Mouse (Mus musculus): Measurements from ENCODE around the gene Gga3. TPM values are rescaled to one million over a fixed set of nuclear protein-coding genes. Genes with fewer than 3 reads are reported as not detected.

Gene Gga3
- polyA plus RNA-seq, 1 experiment from 2014 or later, result 14.9 TPM

DNA sequence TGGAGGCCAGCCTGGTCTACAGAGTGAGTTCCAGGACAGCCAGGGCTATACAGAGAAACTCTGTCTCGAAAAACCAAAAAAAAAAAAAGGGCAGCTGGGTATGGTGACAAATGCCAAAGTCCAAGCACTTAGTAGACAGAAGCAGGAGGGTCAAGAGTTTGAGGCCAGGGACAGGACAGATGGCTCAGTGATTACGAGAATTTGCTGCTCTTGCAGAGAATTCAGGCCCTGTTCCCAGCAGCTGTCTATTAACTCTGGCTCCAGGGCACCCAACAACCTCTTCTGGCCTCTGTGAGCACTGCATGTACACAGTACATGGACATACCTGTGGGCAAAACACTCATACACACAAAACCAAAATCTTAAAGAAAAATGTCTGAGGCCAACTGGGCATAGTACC is 14.2 kb upstream of the Gga3 start:
- no peaks in the 10 kb centered on the region for H3K9me3 ChIP-seq
- peaks cover 80% of the 10 kb centered on the region for H3K36me3 ChIP-seq
- no peak overlapping the region for H3K4me3 ChIP-seq
- ATAC-seq (ENCODE audit: extremely low read depth, insufficient number of reproducible peaks, low FRiP score, low TSS enrichment), result no peak
- no peak overlapping the region for H3K4me2 ChIP-seq
- no peak overlapping the region for H3K27ac ChIP-seq (replicated peaks)
- no peak overlapping the region for H3K9ac ChIP-seq
- WGBS, result 81% methylated on average over 2 of the region's 2 CpGs
- H3K27me3 ChIP-seq (replicated peaks), result no peaks in the 10 kb centered on the region
- H3K4me1 ChIP-seq, result peaks cover 35% of the 10 kb centered on the region

GRCm38 (mm10) chr11:115616893-115617292 is 13.0 kb upstream of the Gga3 start:
- peaks cover 69% of the 10 kb centered on the region for H3K36me3 ChIP-seq
- WGBS, result 70% methylated on average over 6 of the region's 6 CpGs

GRCm38 (mm10) chr11:115616371-115616770 is 12.5 kb upstream of the Gga3 start:
- no peaks in the 10 kb centered on the region for H3K9me3 ChIP-seq
- H3K4me1 ChIP-seq, result peaks cover 44% of the 10 kb centered on the region
- peaks cover 65% of the 10 kb centered on the region for H3K36me3 ChIP-seq
- H3K9ac ChIP-seq, result no peak overlapping the region
- ATAC-seq (ENCODE audit: extremely low read depth, insufficient number of reproducible peaks, low FRiP score, low TSS enrichment), result no peak
- no peak overlapping the region for H3K27ac ChIP-seq (replicated peaks)
- WGBS, result 84% methylated on average over 7 of the region's 7 CpGs
- no peak overlapping the region for H3K4me3 ChIP-seq
- H3K27me3 ChIP-seq (replicated peaks), result no peaks in the 10 kb centered on the region
- no peak overlapping the region for H3K4me2 ChIP-seq

More at GRCm38 (mm10) chr11:115616893-115617292, 13.0 kb upstream of the Gga3 start:
- no peak overlapping the region for H3K4me3 ChIP-seq
- ATAC-seq (ENCODE audit: extremely low read depth, insufficient number of reproducible peaks, low FRiP score, low TSS enrichment), result no peak
- no peaks in the 10 kb centered on the region for H3K9me3 ChIP-seq
- H3K27ac ChIP-seq (replicated peaks), result peak overlapping the region; percentile 9; the same call in 1 of the 2 replicates
- H3K4me2 ChIP-seq, result no peak overlapping the region
- no peaks in the 10 kb centered on the region for H3K27me3 ChIP-seq (replicated peaks)
- peak overlapping the region; percentile 59 for H3K9ac ChIP-seq
- peaks cover 39% of the 10 kb centered on the region for H3K4me1 ChIP-seq

- H3K9ac ChIP-seq, result peak overlapping the region; percentile 62
- H3K4me3 ChIP-seq, result no peak overlapping the region
- 91% methylated on average over 6 of the region's 6 CpGs for WGBS
- H3K4me1 ChIP-seq, result peaks cover 47% of the 10 kb centered on the region
- H3K27ac ChIP-seq (replicated peaks), result peak overlapping the region; percentile 64; the same call in 1 of the 2 replicates
- no peak overlapping the region for H3K4me2 ChIP-seq
- no peaks in the 10 kb centered on the region for H3K27me3 ChIP-seq (replicated peaks)
- no peak for ATAC-seq (ENCODE audit: extremely low read depth, insufficient number of reproducible peaks, low FRiP score, low TSS enrichment)
- H3K9me3 ChIP-seq, result no peaks in the 10 kb centered on the region
- H3K36me3 ChIP-seq, result peaks cover 60% of the 10 kb centered on the region
These were observed 12.0 kb upstream of the Gga3 start for GRCm38 (mm10) chr11:115615875-115616274.

DNA sequence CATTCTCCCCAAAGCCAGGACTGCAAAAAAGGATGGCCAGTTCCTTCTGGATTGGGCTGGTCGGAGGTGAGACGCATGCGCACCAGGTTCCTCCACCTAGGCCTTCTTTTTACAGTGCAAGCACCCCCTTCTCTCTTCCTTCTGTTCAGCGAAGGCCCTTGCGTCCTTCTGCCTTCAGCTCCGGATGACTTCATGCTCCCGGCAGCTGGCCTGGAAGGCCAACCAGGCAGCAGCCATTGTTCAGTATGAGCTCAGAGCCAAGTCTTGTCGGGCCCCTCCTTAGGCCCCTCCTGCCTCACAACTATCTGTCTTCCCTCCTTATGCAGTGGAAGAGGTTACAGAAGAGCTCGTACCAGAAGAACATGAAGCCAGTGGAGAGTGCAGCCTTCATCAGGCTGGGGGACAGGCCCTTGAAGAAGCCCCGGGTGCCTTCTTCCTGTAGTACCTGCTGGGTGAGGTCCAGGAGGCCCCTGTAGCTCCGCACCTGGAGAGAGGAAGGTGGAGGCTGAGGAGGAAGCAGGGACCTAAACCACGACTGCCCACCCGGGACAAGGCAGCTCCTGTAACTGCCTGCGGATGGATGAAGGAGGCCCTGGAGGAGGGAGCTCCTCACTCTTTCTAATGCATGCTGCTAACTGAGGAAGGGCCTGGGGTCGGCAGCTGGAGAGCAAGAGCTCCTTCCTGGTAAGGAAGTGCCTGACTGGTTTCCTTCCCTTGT is 11.4 kb upstream of the Gga3 start:
- Histone ChIP-seq H3K27me3 (replicated peaks) (no peaks in the 10 kb centered on the region), H3K27ac (replicated peaks) (peak overlapping the region; percentile 64), H3K9ac (peak overlapping the region; percentile 62), H3K4me2 (no peak overlapping the region), H3K9me3 (no peaks in the 10 kb centered on the region), H3K36me3 (peaks cover 54% of the 10 kb centered on the region), H3K4me1 (peaks cover 47% of the 10 kb centered on the region), H3K4me3 (0 out of 2 replicates have a peak overlapping the region, but pooled peaks have one; percentile 6)
- WGBS, result 66% methylated on average over 15 of the region's 15 CpGs
- no peak for ATAC-seq (ENCODE audit: extremely low read depth, insufficient number of reproducible peaks, low FRiP score, low TSS enrichment)

- Histone ChIP-seq H3K36me3 (peaks cover 49% of the 10 kb centered on the region), H3K9ac (peak overlapping the region; percentile 62), H3K9me3 (no peaks in the 10 kb centered on the region), H3K4me3 (no peak overlapping the region), H3K4me2 (0 out of 2 replicates have a peak overlapping the region, but pooled peaks have one; percentile 85), H3K27me3 (replicated peaks) (no peaks in the 10 kb centered on the region), H3K27ac (replicated peaks) (peak overlapping the region; percentile 64), H3K4me1 (peaks cover 47% of the 10 kb centered on the region)
- ATAC-seq (ENCODE audit: extremely low read depth, insufficient number of reproducible peaks, low FRiP score, low TSS enrichment), result no peak
- 75% methylated on average over 10 of the region's 10 CpGs for WGBS
These were observed 10.7 kb upstream of the Gga3 start for GRCm38 (mm10) chr11:115614346-115615107.

DNA sequence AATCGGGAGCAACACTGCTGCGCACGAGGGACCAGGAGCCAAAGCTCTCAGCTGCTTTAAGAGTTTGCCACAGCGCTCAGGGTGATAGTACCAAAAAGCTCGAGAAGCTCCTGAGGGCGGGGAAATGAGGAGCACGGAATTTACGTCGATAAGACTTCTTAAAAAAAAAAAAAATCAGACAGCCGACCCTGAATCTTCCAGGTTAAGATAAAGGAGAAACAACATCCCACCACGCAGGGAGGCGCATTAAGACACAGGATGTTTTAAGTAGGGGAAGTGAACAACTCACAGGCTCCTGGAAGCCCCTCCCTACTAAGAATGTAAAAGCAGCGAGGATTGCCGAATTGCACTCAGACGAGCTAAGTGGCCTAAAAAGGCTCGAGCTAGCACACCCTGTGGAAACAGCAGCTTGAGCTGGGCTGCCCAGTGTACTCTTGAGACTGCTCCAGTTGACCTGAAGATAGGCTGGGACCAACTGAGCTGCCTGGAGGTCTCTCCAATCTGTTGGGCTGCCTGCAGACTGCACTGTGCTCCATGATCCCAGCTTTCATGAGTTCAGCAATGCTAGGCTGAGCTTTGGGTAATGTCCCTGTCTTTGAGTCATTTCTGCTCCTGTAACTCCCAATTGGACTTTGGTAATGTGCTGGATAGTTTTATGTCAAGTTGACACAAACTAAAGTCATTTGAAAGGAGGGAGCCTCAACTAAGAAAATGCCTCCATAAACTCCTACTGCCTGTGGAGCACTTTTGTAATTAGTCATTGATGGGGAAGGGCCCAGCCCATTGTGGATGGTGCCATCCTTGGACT is 9.5 kb upstream of the Gga3 start:
- Histone ChIP-seq H3K36me3 (peaks cover 50% of the 10 kb centered on the region), H3K4me3 (peak overlapping the region; percentile 82), H3K4me1 (peaks cover 47% of the 10 kb centered on the region), H3K27me3 (replicated peaks) (no peaks in the 10 kb centered on the region), H3K27ac (replicated peaks) (peak overlapping the region; percentile 96), H3K4me2 (peak overlapping the region; percentile 85), H3K9ac (peak overlapping the region; percentile 89), H3K9me3 (no peaks in the 10 kb centered on the region)
- ATAC-seq (ENCODE audit: extremely low read depth, insufficient number of reproducible peaks, low FRiP score, low TSS enrichment), result no peak
- WGBS, result 0% methylated on average over 16 of the region's 16 CpGs

- WGBS, result 1% methylated on average over 80 of the region's 80 CpGs
- no peaks in the 10 kb centered on the region for H3K27me3 ChIP-seq (replicated peaks)
- peak within 1 kb of the TSS; percentile 89 for H3K9ac ChIP-seq
- peak within 1 kb of the TSS; percentile 96 for H3K27ac ChIP-seq (replicated peaks)
- peaks cover 47% of the 10 kb centered on the region for H3K4me1 ChIP-seq
- H3K36me3 ChIP-seq, result peaks cover 50% of the 10 kb centered on the region
- H3K9me3 ChIP-seq, result no peaks in the 10 kb centered on the region
- peak; percentile 82 for ATAC-seq (ENCODE audit: extremely low read depth, insufficient number of reproducible peaks, low FRiP score, low TSS enrichment)
- peak within 1 kb of the TSS; percentile 85 for H3K4me2 ChIP-seq
- H3K4me3 ChIP-seq, result peak within 1 kb of the TSS; percentile 82
These were observed 8.7 kb upstream of the Gga3 start, which contains the start of gene Mif4gd for GRCm38 (mm10) chr11:115612410-115613137. Mif4gd (minus strand) TSS chr11:115612969.

DNA sequence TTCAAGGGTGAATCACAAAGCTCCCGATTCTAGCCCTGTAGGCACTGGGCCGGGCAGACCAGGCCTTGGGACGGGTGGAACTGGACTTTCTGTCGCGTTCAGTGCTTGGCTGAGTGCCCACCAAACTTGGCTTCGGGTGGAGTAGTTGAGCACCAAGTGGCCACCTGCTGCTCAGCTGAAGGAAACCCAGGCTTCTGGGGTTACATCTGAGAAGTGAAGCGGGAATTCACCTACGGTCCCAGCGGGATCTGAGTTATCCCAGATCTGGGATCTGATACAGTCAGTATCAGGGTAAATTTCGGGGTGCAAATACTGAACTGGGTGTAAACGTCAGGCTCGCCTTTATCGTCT is 8.2 kb upstream of the Gga3 start:
- H3K4me3 ChIP-seq, result peak overlapping the region; percentile 82
- ATAC-seq (ENCODE audit: extremely low read depth, insufficient number of reproducible peaks, low FRiP score, low TSS enrichment), result no peak
- peak overlapping the region; percentile 96 for H3K27ac ChIP-seq (replicated peaks)
- H3K27me3 ChIP-seq (replicated peaks), result no peaks in the 10 kb centered on the region
- WGBS, result under 1% methylated on average over 13 of the region's 13 CpGs
- H3K36me3 ChIP-seq, result peaks cover 50% of the 10 kb centered on the region
- H3K9me3 ChIP-seq, result no peaks in the 10 kb centered on the region
- peak overlapping the region; percentile 85 for H3K4me2 ChIP-seq
- H3K9ac ChIP-seq, result peak overlapping the region; percentile 89
- H3K4me1 ChIP-seq, result peaks cover 43% of the 10 kb centered on the region

DNA sequence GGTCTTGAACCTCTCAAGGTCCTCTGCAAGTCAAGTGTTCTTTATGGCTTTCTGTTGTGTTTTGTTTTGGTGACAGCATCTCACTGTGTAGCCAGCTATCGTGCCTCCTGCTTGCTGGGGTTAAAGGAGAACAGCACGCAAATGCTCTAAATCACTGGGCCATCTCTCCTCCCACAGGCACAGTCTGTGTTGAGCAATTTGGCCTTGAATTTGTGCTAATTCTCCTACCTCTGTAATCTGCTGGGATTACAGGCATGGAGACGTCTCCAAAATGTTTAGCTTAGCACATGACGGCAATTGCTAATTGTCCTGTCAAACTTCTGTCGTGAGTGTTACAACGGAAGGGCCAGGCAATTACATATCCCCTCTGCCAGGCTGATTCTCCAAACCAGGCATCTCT is 7.3 kb upstream of the Gga3 start:
- Histone ChIP-seq H3K9me3 (no peaks in the 10 kb centered on the region), H3K4me3 (no peak overlapping the region), H3K27ac (replicated peaks) (no peak overlapping the region), H3K27me3 (replicated peaks) (no peaks in the 10 kb centered on the region), H3K4me1 (peaks cover 41% of the 10 kb centered on the region), H3K4me2 (peak overlapping the region; percentile 85; the same call in 1 of the 2 replicates), H3K9ac (no peak overlapping the region), H3K36me3 (peaks cover 54% of the 10 kb centered on the region)
- no peak for ATAC-seq (ENCODE audit: extremely low read depth, insufficient number of reproducible peaks, low FRiP score, low TSS enrichment)
- 79% methylated on average over 6 of the region's 6 CpGs for WGBS
